Mouse (Mus musculus) cerebellum, postnatal 25 days (tissue): ENCODE results near the gene Mcrip1.
"Not testable (repeated sequence)": the region's sequence is repeated elsewhere in the genome, so short reads cannot be mapped to it uniquely, and the experiment has no call there.

Source experiments
- DNase-seq, 2 experiments: peaks; one replicate each; pipeline ENCODE4 v3.0.0; 2021; ENCODE audit warnings: mixed read lengths in 2 of 2

The Mcrip1 gene

GRCm38 (mm10) chr11:120574278-120574600, 24.7 kb upstream of the Mcrip1 start:
- DNase-seq = no peak

DNA sequence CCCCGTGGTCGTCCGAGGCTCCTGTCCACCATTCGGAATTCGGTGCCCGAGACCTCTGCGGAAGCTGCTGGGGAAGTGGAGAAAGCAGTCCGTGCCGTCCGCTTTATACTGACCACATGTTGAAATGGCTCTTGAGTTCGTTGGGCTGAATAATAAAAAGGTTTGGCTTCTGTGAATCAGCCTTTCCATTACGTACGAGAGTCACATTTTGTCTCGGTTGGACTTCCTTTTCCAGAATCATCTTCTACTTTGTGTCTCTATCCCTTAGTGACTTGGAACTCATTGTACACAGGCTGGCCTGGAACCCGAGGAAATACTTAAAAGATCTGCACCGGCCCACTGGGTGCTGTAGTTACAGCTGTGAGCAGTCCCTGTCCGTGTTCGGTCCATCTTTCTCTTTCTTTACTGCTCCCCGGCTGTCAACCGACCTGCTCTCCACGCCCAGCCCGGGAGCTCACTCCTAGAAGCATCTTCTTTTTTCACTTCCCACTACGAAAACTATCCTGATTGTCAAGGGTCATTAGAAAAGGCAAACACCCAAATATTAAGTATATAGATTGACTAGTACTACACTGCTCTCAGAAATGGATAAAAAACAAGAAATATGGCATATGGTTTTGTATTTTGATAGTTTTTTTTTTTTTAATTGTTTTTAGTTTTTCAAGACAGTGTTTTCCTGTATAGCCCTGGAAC, 24.2 kb upstream of the Mcrip1 start:
- peak in 1 of 2 experiments; percentile 32 for DNase-seq

DNA sequence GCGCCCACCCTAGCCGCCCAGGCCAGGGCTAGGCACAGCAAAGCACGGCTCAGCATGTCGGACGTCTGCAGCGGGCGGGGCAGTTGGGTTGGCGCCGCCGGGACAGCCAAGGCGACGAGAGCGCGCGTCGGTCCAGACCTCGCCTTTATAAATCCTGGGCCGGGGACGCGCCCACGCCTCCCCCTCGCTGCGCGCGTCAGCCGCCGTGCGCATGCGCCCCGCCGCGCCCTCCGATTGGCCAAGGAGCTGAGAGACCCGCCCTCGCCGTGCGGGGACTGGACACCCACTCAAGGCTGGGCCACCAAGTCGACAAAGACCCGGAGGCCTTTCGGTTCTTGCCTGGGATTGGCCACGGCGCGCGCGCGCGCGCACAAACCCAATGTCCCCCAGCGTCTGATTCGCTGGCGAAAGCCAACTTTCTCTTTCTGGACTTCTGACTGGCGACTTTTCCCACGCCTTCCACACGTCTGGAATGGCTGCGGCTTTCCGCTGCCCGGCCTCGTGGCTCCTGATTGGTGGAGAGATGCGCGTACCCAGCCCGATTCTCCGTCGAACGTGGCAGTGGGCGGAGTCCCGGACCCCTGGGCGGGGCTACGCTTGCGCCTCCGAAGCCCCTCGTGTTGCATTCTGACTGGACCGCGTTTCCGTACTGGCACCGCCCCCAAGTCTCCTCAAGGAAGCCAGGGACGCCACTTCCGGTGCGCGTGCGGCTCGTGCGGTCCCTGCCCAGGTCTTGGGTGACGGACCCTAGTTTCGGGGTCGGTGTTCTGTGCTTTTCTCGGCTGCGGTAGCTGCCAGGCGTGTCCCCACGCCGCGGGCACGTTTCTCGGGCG, 23.4 kb upstream of the Mcrip1 start, which contains the start of gene P4hb:
Gene P4hb, minus strand, starts transcription at position 502 of the 833 bp plus-strand sequence.
- DNase-seq = peak; percentile 100

DNA sequence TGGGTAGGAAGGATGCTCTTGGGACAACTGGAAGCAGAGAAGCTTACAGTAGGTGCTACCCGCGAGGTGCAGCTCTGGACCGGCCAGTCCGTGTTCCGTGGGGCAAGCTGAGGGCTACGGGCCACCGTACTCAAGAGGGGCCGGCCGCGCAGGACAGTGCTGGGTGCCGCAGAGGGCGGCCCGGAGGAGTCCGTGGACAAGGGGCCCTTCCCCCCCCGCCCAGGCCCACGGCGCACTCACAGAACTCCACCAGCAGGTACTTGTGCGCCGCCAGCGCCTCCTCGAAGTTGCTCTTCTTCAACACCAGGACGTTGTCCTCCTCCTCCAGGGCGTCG, 22.9 kb upstream of the Mcrip1 start:
- DNase-seq = no peak

DNA sequence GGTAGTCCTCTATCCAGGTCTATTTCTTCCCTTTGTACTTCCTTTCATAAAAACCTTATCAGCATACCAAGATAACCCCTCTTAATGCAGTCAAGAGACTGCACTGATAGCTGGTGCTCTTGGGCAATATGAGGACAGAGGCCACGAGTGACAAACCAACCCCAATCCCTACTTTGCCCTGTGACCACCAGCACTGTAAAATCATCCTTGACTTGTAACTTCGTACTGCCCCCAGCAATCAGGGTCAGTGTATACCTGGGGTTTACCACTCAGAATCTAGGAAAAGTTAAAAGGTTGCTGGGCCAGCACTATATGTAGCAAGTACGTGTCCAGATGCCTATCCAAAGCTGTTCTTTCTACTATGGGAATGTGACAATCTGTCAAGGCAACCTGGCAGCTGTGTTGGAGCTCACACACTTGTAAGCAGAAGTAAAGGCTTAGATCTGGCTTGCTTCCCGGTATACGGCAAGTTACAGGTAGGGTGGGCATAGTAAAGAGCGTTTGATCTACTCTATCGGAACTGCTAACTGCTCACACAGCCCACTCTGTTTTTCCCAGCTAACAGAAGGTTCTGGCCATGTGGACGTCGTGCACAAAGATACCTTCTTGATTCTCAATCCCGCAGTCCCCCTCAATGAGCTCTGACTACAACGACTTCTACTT, 22.4 kb upstream of the Mcrip1 start:
- no peak for DNase-seq

DNA sequence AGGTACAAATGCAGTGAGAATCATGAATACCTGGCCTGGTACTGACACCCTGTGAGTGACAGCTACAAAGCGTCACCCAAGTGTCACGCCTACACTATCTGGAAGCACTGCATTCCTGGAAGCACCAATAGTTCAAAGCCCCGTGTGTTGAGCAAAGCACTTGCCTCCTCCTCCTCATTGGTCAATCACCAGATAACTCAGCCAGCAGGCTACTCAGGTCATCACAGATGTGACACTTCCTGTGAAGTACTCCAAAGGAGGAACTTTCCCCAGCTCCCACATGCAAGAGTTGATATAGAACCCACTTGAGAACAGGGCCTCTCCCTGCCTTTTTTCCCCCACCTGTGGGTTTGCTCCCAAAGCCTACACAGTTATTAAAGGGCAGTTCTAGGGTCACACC, 21.6 kb upstream of the Mcrip1 start:
- no peak for DNase-seq

GRCm38 (mm10) chr11:120568324-120568723, 18.8 kb upstream of the Mcrip1 start:
- no peak for DNase-seq

DNA sequence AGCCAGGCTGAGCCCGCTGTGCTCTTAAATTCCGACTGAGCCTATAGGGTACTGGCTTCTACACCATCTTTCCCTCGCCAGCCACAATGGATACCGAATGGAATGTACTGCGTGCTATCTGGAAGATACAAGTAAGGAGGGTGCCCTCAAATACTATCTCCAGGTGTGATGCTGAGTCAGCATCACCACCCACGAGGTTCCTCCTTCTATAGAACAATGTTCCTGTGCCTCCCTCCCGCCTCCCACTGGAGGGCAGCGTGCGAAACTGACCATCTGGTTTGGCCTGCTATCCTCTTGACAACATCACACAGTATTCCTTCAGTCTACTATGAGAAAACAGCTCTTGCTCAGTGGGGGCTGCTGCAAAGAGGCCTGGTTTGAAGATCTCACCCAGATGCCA, 15.6 kb upstream of the Mcrip1 start:
- DNase-seq = no peak

GRCm38 (mm10) chr11:120562949-120563348, 13.4 kb upstream of the Mcrip1 start:
- no peak for DNase-seq

GRCm38 (mm10) chr11:120560952-120561728, 11.6 kb upstream of the Mcrip1 start:
- DNase-seq = no peak

GRCm38 (mm10) chr11:120558843-120559242, 9.3 kb upstream of the Mcrip1 start:
- DNase-seq = not testable (repeated sequence)

GRCm38 (mm10) chr11:120555260-120555659, 5.7 kb upstream of the Mcrip1 start:
- DNase-seq = no peak

DNA sequence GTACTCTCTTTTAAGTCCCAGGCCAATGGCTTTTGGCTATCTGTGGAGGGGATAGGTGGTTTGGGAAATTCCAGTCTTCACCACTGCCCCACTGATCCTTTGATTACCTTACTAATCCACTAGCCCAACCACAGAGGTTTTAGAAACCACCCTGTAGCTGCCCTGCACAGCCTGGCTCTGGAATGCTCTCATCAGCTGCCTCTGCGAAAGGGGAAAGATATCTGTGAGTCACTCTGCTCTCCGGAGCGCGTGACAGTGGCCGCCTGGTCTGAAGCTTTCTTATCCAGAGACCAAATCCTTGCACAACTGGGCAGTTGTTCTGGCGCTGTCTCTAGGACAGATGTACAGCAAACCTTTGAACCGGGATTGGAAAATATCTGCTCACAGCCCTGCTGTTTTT, 5.3 kb upstream of the Mcrip1 start:
- no peak for DNase-seq

- no peak for DNase-seq
Measured at GRCm38 (mm10) chr11:120552736-120553135, 3.2 kb upstream of the Mcrip1 start.

DNA sequence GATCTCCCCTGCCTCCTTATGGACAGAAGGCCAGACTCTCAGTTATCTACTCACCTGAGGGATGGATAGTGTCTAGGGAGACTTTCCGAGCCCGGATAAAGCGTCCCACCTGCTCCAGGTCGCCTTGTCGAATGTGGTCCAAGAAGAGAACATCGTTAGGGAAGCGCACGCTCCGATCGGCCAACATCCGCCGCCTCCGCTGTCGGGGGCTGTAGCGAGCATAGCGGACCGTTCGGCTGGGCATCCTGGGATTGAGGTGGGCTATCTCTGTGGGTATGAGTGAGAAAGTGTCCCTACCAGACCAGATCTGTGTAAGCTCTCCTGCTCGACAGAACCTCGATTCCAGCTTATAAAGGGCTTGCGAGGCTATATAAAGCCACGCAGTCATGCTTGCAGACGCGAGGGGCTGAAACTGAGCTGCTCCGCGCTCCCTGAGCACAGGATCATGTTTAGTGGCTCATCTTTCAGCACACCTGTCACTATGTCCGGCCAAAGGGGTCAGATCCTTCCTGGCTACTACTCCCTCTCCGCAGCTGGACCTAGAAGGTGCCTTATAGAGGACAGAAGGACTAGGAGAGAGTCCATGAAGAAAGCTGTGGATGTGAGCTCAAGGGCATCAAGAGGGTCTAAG, 1.4 kb upstream of the Mcrip1 start, which contains the start of gene Ppp1r27:
Gene Ppp1r27, minus strand, starts transcription at position 323 of the 631 bp plus-strand sequence.
- no peak for DNase-seq

DNA sequence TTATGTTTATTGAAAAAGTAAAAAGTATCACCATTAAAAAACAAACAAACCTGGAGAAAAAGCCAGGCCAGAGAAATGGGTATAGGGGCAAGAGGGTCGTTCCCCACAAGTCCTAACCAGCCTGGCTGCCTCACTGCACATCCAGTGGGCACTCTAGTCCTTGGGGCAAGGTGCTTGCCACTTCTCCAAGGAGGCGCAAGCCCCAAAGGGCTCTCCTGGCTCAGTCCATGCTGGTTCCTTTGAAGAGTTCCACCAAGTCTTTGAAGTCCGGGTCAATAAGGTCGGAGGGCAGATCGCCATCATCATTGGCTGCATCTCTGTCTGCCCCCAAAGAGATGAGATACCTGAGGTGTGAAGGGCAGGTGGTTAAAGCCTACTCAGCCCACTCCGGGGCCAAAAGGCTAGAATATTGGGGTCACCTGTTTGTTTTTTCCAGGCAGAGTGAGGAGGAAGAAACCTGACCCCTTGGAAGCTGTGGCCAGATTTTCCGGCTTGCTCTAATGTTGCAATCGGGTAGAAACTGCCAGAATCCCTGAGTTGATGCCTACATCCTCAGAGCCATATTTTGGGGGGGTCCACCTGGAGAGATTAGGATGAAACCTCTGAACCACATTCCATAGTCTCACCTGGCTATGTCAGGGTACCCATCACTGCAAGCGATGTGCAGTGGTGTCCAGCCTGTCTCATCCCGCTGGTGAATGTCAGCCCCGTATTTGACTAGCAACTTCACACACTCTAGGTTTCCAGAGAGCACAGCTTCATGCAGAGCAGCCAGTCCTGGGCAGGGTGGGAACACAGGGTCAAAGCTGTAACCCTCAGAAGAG, 671 bp upstream of the Mcrip1 start:
- peak in 1 of 2 experiments; percentile 36 for DNase-seq

- no peak for DNase-seq
Measured at GRCm38 (mm10) chr11:120548786-120549167, 750 bp downstream of the Mcrip1 start.

DNA sequence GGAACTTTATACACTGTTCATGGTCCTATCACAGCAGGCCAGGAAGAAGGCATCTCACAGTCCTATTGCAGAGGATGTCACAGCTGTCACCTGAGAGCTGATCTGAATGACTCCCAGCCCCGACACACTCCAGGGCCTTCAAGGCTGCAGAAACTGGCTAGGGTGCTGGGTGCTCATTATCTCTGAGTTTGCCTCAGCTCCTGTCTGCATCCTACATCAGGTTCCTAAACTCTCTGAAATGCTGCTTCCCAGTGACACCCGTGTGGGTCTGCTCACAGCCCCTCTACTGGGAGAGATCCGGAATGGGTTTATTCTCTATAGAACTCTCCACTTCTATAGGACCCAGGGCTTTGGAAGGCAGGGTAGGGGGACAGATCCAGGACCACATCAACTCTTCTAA, 1.3 kb downstream of the Mcrip1 start:
- no peak for DNase-seq

GRCm38 (mm10) chr11:120547469-120547868, 2.1 kb downstream of the Mcrip1 start:
- DNase-seq = no peak

DNA sequence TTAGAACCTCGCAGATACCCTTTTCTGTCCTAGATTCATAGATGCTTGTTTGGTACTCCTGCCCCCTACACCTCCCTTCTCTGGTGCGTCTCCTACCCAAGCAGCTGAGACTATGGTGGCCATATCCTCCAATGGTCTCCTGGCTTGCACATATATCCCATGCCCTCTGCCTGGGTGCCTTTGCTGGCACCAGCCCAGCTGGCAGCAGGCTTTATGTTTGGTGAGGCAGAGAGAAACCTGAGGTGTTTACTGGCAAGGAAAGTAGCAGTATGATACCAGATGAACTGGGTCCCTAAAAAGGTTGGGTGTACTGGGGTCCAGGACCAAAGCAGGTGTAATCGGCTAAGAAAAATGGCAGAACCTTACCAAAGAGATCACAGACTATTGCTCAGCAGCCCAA, 3.6 kb downstream of the Mcrip1 start:
- peak in 1 of 2 experiments; percentile 35 for DNase-seq

DNA sequence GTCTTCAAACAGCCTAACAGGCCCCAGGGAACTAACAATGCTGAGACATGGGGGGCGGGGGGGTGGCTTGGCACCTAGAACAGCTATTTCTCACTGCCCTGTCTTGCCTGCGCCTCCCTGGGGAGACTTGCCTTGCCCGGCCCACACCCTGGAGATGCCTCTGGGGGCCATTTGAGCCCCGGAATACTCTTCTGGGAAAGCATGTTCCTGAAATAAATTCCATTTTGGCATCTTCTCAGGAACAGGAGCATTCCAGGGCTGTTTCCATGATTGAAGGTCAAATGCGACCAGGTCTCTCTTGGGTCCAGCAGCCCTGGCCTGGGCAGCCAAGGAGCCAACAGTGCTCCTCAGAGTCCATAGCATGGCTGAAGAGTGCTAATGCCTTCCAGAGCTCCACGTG, 7.2 kb downstream of the Mcrip1 start:
- no peak for DNase-seq

DNA sequence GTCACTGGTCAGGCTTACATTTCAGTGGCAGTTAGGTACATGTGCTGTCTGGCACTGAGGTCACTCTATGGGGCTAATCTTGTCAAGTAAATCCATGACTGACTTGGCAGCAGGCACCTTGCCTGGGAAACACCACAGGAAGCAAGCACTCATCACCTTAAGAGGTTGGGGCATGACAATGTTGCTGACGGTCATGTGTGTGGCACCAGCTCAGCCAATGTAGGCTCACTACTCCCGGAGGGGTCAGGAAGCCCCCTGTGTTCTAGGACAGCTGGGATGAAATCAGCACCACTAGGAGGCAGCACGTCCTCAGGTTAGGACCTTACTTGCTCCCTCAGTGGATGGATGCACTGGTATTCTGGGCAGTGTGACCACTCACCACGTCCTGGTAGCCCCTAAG, 7.6 kb downstream of the Mcrip1 start:
- DNase-seq = no peak
